Mouse (Mus musculus) lung, embryonic 14.5 days (tissue): ENCODE data around the gene Gal. TPM values are rescaled to one million over a fixed set of nuclear protein-coding genes. Genes with fewer than 3 reads are reported as not detected.

Source experiments
- ATAC-seq: fragments of 200-750 bp; cut with Nextera tagmentation; 2 replicates; pipeline ENCODE4 v1.8.0; 2017; ENCODE audit warnings: mild to moderate bottlenecking, moderate TSS enrichment, moderate library complexity; ENCODE audit not compliant: insufficient read depth
- DNase-seq: peaks from one replicate; pipeline ENCODE4 v3.0.0-alpha.2; 2015
- H3K27ac ChIP-seq: fragments of 300-500 bp; sonication (generic); 2 replicates; pipeline ENCODE4 v1.5.1; 2014; ENCODE audit warnings: low read depth, mild to moderate bottlenecking, moderate library complexity
- H3K27me3 ChIP-seq: fragments of 300-500 bp; sonication (generic); 2 replicates; pipeline ENCODE4 v1.6.1; 2014; ENCODE audit warnings: low read length, control low read depth; ENCODE audit not compliant: insufficient read depth
- H3K36me3 ChIP-seq: fragments of 300-500 bp; sonication (generic); 2 replicates; pipeline ENCODE4 v1.6.1; 2014; ENCODE audit warnings: control low read depth; ENCODE audit not compliant: insufficient read depth
- H3K4me1 ChIP-seq: fragments of 300-500 bp; sonication (generic); 2 replicates; pipeline ENCODE4 v1.6.1; 2014; ENCODE audit warnings: antibody characterized with exemption, control low read depth; ENCODE audit not compliant: insufficient read depth
- H3K4me2 ChIP-seq: fragments of 300-500 bp; sonication (generic); 2 replicates; pipeline ENCODE4 v1.6.1; 2014; ENCODE audit warnings: mild to moderate bottlenecking
- H3K4me3 ChIP-seq: fragments of 300-500 bp; sonication (generic); 2 replicates; pipeline ENCODE4 v1.5.1; 2014; ENCODE audit warnings: low read depth, low read length
- H3K9ac ChIP-seq: fragments of 300-500 bp; sonication (generic); 2 replicates; pipeline ENCODE4 v1.6.1; 2014
- H3K9me3 ChIP-seq: fragments of 300-500 bp; sonication (generic); 2 replicates; pipeline ENCODE4 v1.6.1; 2016; ENCODE audit warnings: low read depth, low read length, control low read depth
- CTCF ChIP-seq: IDR thresholded peaks from 2 replicates; pipeline ENCODE4 v1.5.1; 2016; ENCODE audit warnings: antibody characterized with exemption, low read depth
- WGBS: fragments of 180-500 bp; shearing (Covaris S2); extraction: QIAGEN DNeasy Blood & Tissue Kit; methylation state at CpG from one replicate; pipeline ENCODE4 v1.1.7; 2014; 5-methylcytosine and 5-hydroxymethylcytosine counted together
- polyA plus RNA-seq: library from polyadenylated mRNA; unstranded; fragments of >200 nt; fragmentation: Nextera tagmentation; extraction: Ambion mirVana; gene quantifications from 2 replicates; pipeline ENCODE4 v1.2.1, GENCODE M21; 2014

Gal gene
- 1.7 and 2.3 TPM in 2 replicates for polyA plus RNA-seq

DNA sequence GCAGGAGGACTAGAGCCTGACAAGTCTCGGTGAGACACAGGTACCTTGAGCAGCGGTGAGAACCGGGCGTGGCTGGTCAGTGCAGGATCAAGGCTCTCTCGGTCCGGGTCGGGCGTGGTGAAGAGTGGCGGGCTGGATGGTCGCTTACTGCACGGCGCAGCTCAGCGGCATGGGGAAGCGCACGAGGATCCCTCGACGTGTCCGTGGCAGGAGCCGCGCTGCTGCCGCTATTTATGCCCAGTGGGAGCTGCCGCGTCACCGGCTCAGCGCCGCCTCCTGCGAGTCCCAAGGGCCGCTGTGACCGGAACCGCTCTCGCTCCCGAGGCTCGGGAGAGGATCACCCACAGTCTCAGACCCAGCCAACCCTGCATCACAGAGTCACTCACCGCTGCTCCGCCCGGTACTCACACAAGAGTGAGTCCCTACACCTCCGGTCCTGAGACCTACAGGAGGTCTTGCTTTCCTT lies at the start of gene Gal:
TSS of gene Gal (minus strand) at position 277 of the 466 bp plus-strand sequence.
- Histone ChIP-seq H3K4me1 (no peaks in the 10 kb centered on the region), H3K36me3 (no peaks in the 10 kb centered on the region), H3K4me2 (peak within 1 kb of the TSS; percentile 58), H3K4me3 (peak within 1 kb of the TSS; percentile 29), H3K9ac (no peak within 1 kb of the TSS), H3K27ac (no peak within 1 kb of the TSS), H3K27me3 (peaks cover 20% of the 10 kb centered on the region), H3K9me3 (no peaks in the 10 kb centered on the region)
- 1% methylated on average over 37 of the region's 37 CpGs for WGBS
- DNase-seq (peak; percentile 23), ATAC-seq (peak; percentile 38; the same call in 1 of the 2 replicates)
- TF ChIP-seq CTCF = no peak

DNA sequence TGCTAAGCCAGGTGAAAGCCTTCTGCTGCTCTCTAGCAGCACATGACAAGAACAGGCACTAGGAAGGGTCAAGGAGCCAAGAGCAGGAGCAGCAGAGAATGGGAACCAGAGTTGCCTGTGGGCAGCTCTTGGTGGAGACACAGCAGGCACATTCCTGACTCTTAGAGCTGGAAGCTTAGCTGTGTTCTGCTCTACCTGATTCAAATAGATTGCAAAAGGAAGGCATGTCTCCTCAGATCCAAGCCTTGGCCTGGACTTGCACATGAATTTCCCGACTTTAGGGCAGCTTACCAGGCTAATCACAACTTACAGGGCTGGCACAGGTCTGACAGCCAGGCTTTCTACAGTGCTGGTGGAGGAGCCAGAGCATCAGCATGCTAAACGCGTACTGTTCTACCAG lies 45.6 kb upstream of the Gal start:
- Histone ChIP-seq H3K9me3 (no peaks in the 10 kb centered on the region), H3K4me2 (no peak overlapping the region), H3K4me1 (no peaks in the 10 kb centered on the region), H3K27me3 (no peaks in the 10 kb centered on the region), H3K9ac (no peak overlapping the region), H3K36me3 (peaks cover 100% of the 10 kb centered on the region), H3K4me3 (no peak overlapping the region), H3K27ac (no peak overlapping the region)
- no peak for ATAC-seq
- no peak for TF ChIP-seq CTCF
- WGBS = 89% methylated on average over 3 of the region's 3 CpGs
- DNase-seq = no peak

DNA sequence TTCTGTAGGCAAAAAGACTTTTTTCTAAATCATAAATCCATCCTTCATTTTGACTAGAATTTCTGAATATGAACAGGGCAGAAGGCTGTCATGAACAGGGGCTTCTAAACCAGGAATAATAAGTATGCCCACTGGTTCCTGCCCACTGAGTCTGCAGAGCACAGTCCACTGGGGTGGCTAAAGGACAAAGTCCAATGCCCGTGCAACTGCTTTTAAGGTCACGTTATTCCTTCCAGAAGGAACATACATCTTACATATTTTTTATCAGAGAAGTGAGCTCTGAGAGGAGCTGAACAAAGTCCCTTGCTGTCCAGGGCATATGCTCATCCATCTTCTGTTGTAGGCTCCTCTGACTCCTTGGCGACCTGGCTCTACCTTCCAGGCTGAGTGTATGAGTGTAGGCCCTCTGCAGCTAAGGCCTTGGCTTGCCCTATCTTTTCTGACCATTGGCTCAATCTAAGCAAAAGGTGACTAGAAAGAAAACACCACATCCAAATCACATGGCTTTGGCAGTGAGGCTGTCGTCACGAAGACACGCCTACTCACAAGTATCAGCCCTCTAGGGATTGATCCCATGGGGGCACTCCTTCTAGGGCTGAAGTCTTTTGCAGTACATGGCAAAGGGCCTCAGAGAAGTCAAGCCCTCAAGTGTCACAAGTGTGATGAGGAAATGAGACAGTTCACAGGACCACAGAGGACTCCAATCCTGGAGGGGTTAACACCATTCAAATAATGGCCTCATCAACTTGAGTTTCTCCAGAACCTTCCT lies 44.2 kb upstream of the Gal start:
- no peak overlapping the region for H3K4me2 ChIP-seq
- H3K27me3 ChIP-seq = no peaks in the 10 kb centered on the region
- H3K36me3 ChIP-seq = peaks cover 99% of the 10 kb centered on the region
- ATAC-seq (no peak), DNase-seq (no peak)
- no peak overlapping the region for H3K4me3 ChIP-seq
- H3K9ac ChIP-seq = no peak overlapping the region
- 87% methylated on average over 6 of the region's 6 CpGs for WGBS
- no peaks in the 10 kb centered on the region for H3K9me3 ChIP-seq
- H3K27ac ChIP-seq = no peak overlapping the region
- TF ChIP-seq CTCF = no peak
- H3K4me1 ChIP-seq = no peaks in the 10 kb centered on the region

DNA sequence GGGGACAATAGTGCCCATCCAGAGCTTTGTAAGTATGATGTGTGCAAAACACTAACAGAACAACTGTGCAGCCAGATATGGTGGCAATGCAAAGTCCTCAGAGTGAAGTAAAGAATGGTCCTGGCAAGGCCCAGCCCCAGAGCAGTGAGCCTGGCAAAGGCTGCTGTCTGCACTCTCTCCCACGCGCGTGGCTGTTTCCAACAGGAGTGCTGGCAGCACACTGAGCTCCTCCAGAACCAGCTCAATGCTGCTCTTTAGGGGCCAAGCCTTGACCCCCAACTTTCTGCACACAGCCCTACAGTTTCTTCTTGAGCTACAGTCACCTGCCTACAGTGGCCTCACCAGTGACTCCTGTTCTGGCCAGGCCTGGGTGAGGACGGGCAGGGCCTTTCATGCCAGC lies 43.4 kb upstream of the Gal start:
- no peak overlapping the region for H3K9ac ChIP-seq
- H3K27ac ChIP-seq = no peak overlapping the region
- peaks cover 98% of the 10 kb centered on the region for H3K36me3 ChIP-seq
- no peaks in the 10 kb centered on the region for H3K27me3 ChIP-seq
- TF ChIP-seq CTCF = no peak
- DNase-seq (no peak), ATAC-seq (no peak)
- 95% methylated on average over 4 of the region's 4 CpGs for WGBS
- H3K9me3 ChIP-seq = no peaks in the 10 kb centered on the region
- no peak overlapping the region for H3K4me2 ChIP-seq
- H3K4me3 ChIP-seq = no peak overlapping the region
- no peaks in the 10 kb centered on the region for H3K4me1 ChIP-seq

DNA sequence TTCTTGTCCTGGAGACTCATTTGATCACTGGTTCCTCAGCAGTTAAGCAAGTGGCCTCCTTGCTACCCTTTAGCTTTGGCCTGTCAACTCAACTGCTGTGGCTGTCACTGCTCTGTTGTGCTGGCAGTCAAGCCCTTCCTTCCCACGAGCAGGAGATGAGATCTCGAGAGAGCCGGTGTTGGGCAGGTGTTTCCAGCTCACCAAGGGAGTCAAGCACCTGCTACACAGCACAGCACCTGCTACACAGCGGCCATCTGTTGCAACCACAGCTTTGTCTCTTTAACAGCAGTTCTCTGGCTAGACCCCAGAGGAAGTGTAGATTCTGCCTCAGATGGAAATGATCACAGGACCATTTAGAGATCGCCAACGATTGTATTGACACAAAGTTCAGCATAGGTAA lies 37.3 kb upstream of the Gal start:
- H3K4me1 ChIP-seq = no peaks in the 10 kb centered on the region
- ATAC-seq (peak; percentile 50; the same call in 1 of the 2 replicates), DNase-seq (no peak)

DNA sequence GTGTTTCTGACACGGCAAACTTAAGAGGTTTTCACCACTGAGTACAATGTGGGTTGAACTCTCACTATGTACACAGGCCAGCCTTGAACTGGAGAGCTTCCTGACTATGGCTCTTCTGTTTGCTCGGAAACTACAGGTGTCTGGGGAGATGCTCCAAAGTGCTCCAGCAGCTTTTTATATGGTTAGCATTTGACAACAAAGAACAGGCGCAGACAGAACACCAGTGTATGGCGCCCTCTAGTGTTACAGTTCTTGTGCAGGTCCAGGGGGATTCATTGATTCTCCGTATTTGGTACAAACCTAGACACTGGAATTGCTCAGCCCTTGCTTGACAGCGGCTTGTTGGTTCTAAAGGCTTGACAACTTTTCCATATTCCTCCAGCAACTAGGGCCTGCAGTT lies 36.8 kb upstream of the Gal start:
- WGBS = 18% methylated on average over 6 of the region's 6 CpGs
- DNase-seq (peak; percentile 95), ATAC-seq (peak; percentile 78)
- H3K4me2 ChIP-seq = no peak overlapping the region
- H3K4me1 ChIP-seq = no peaks in the 10 kb centered on the region
- H3K9me3 ChIP-seq = no peaks in the 10 kb centered on the region
- no peak overlapping the region for H3K9ac ChIP-seq
- H3K27me3 ChIP-seq = no peaks in the 10 kb centered on the region
- peaks cover 34% of the 10 kb centered on the region for H3K36me3 ChIP-seq
- no peak overlapping the region for H3K27ac ChIP-seq
- peak; percentile 86 for TF ChIP-seq CTCF
- no peak overlapping the region for H3K4me3 ChIP-seq

More for the DNA sequence above, 37.3 kb upstream of the Gal start:
- no peak overlapping the region for H3K4me3 ChIP-seq
- no peak overlapping the region for H3K9ac ChIP-seq
- WGBS = 46% methylated on average over 6 of the region's 6 CpGs
- TF ChIP-seq CTCF = no peak
- H3K27me3 ChIP-seq = no peaks in the 10 kb centered on the region
- no peaks in the 10 kb centered on the region for H3K9me3 ChIP-seq
- H3K4me2 ChIP-seq = no peak overlapping the region
- H3K36me3 ChIP-seq = peaks cover 38% of the 10 kb centered on the region
- H3K27ac ChIP-seq = no peak overlapping the region

DNA sequence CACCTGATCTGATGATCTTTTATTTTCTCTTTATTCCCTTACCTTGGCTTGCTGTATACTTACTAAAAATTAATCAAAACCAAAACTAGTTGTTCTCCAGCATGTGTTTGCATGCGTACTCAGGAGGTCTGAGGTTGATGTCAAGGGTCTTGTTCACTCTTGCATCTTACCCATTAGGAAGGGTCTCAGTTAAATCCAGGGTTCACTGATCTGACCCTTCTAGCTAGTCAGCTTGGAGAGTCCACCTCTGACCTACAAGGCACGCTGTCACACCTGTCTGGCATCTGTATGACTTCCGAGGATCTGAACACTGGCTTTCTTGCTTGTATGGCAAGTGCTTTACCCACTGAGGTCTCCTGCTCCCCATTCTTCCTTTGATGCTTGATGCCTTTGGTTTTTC lies 36.4 kb upstream of the Gal start:
- Histone ChIP-seq H3K4me1 (no peaks in the 10 kb centered on the region), H3K27me3 (no peaks in the 10 kb centered on the region), H3K27ac (no peak overlapping the region), H3K9ac (no peak overlapping the region), H3K9me3 (no peaks in the 10 kb centered on the region), H3K4me3 (no peak overlapping the region), H3K36me3 (peaks cover 29% of the 10 kb centered on the region), H3K4me2 (no peak overlapping the region)
- TF ChIP-seq CTCF = no peak
- DNase-seq (no peak), ATAC-seq (no peak)
- 86% methylated on average over 3 of the region's 3 CpGs for WGBS
